ENCODE assay signal across 24 mouse cellular contexts in the genomic region with DNA sequence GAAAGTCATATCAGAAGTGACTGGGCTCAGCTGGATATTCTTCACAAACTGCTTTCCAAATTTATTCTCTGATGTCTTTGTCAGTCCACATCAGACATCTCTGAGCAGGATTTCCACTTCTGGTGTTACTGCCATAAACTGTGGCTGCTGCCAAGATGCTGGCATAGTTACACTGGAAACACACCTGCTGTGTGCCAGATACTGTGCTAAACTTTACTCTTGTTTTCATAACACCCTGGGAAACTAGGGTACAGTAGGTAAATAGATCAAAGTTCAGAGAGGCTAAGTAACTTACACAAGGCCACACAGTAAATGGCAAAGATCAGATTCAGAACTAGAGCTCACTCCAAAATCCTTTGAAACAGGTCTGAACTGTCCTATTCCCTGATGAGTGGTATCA. TPM values are rescaled to one million over a fixed set of nuclear protein-coding genes. Genes with fewer than 3 reads are reported as not detected.
"Had no signal": no experiment of that assay in that cellular context is flagged by ENCODE, and none has a peak within 500 bp of the region (broad histone marks: within the 10 kb centered on the region; RNA-seq: fewer than 3 reads in every experiment).

No protein-coding gene starts in this region.

- DNase-seq: liver, postnatal 0 days; lung, adult 2 months; lung, postnatal 14 days; lung, postnatal 36 days; thymus, adult 2 months; thymus, postnatal 25 days; thymus, postnatal 4 days had no signal

RNA-seq across cellular contexts. Expression of a gene that starts 36.4 kb away (rescaled TPM):
- total RNA-seq: megakaryocyte progenitor cell, adult 5-6 weeks; midbrain, postnatal 0 days; monocyte, adult 5-6 weeks; neutrophil, adult 5-6 weeks had no signal
- polyA plus RNA-seq: liver, postnatal 0 days; lung, adult 2 months; lung, embryonic 15.5 days; lung, postnatal 0 days; macrophage; midbrain, embryonic 11.5 days; midbrain, embryonic 13.5 days; midbrain, embryonic 15.5 days; midbrain, postnatal 0 days; neural tube, embryonic 12.5 days; neural tube, embryonic 14.5 days; spleen, adult 2 months; stomach, embryonic 15.5 days; stomach, postnatal 0 days; testis, adult 2 months; thymus, adult 2 months; urinary bladder, adult 2 months had no signal

RNA-seq across cellular contexts. Expression of a gene that starts 59.8 kb away (rescaled TPM):
- total RNA-seq: megakaryocyte progenitor cell, adult 5-6 weeks; midbrain, postnatal 0 days; monocyte, adult 5-6 weeks; neutrophil, adult 5-6 weeks had no signal
- polyA plus RNA-seq: macrophage; midbrain, embryonic 11.5 days; midbrain, embryonic 13.5 days; neural tube, embryonic 12.5 days; spleen, adult 2 months; testis, adult 2 months had no signal
